Mouse (Mus musculus): ENCODE measurements around the gene Bmp10.

- TF ChIP-seq CTCF (IDR thresholded peaks at IDR 0.05; ENCODE audit: control insufficient read depth, insufficient read depth, low read length) (no peak), POLR2A (IDR thresholded peaks at IDR 0.05; ENCODE audit: borderline replicate concordance, control insufficient read depth, low read depth, low read length) (no peak)
These were observed 6.5 kb upstream of the Bmp10 start for GRCm38 (mm10) chr6:87422304-87422703.
